Mouse (Mus musculus) intestine, embryonic 16.5 days (tissue): Measurements from ENCODE around the gene Chil4. TPM values are rescaled to one million over a fixed set of nuclear protein-coding genes. Genes with fewer than 3 reads are reported as not detected.
"Not testable (repeated sequence)": the region's sequence is repeated elsewhere in the genome, so short reads cannot be mapped to it uniquely, and the experiment has no call there.

Source experiments
- ATAC-seq: fragments of 200-750 bp; cut with Nextera tagmentation; 2 replicates; pipeline ENCODE4 v1.8.0; 2017; ENCODE audit warnings: moderate TSS enrichment, moderate library complexity
- H3K27ac ChIP-seq: fragments of 300-500 bp; sonication (generic); 2 replicates; pipeline ENCODE4 v1.5.1; 2014; ENCODE audit warnings: mild to moderate bottlenecking, low read length
- H3K27me3 ChIP-seq: fragments of 300-500 bp; sonication (generic); replicated peaks from 2 replicates; pipeline ENCODE4 v1.6.1; 2014; ENCODE audit warnings: low read length, control low read depth, mixed read lengths; ENCODE audit not compliant: control insufficient read depth, insufficient read depth
- H3K36me3 ChIP-seq: fragments of 300-500 bp; sonication (generic); 2 replicates; pipeline ENCODE4 v1.6.1; 2014; ENCODE audit warnings: low read length, control low read depth; ENCODE audit not compliant: control insufficient read depth, insufficient read depth
- H3K4me1 ChIP-seq: fragments of 300-500 bp; sonication (generic); 2 replicates; pipeline ENCODE4 v1.6.1; 2014; ENCODE audit warnings: low read length, control low read depth, mixed read lengths; ENCODE audit not compliant: control insufficient read depth, insufficient read depth
- H3K4me2 ChIP-seq: fragments of 300-500 bp; sonication (generic); 2 replicates; pipeline ENCODE4 v1.6.1; 2014; ENCODE audit warnings: low read depth, low read length, control low read depth
- H3K4me3 ChIP-seq: fragments of 300-500 bp; sonication (generic); 2 replicates; pipeline ENCODE4 v1.5.1; 2014; ENCODE audit warnings: mild to moderate bottlenecking, low read length
- H3K9ac ChIP-seq: fragments of 300-500 bp; sonication (generic); 2 replicates; pipeline ENCODE4 v1.6.1; 2014; ENCODE audit warnings: low read depth, low read length
- H3K9me3 ChIP-seq: fragments of 300-500 bp; sonication (generic); 2 replicates; pipeline ENCODE4 v1.6.1; 2016; ENCODE audit warnings: low read length, control low read depth; ENCODE audit not compliant: control insufficient read depth
- WGBS: fragments of 180-500 bp; shearing (Covaris S2); extraction: QIAGEN DNeasy Blood & Tissue Kit; methylation state at CpG from one replicate; pipeline ENCODE4 v1.1.7; 2014; 5-methylcytosine and 5-hydroxymethylcytosine counted together
- polyA plus RNA-seq: library from polyadenylated mRNA; unstranded; fragments of >200 nt; fragmentation: Nextera tagmentation; extraction: Ambion mirVana; gene quantifications from 2 replicates; pipeline ENCODE4 v1.2.1, GENCODE M21; 2015

Gene Chil4
- polyA plus RNA-seq, 1 experiment from 2014 or later = not detected

DNA sequence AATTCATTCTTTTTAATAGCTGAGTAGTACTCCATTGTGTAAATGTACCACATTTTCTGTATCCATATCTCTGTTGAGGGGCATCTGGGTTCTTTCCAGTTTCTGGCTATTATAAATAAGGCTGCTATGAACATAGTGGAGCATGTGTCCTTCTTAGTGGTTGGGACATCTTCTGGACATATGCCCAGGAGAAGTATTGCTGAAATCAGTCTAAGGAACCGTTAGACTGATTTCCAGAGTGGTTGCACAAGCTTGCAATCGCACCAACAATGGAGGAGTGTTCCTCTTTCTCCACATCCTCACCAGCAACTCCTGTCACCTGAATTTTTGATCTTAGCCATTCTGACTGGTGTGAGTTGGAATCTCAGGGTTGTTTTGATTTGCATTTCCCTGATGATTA, 46.8 kb downstream of the Chil4 start:
- WGBS = 78% methylated on average over 2 of the region's 2 CpGs
- not testable (repeated sequence) for H3K27ac ChIP-seq, H3K9ac ChIP-seq, H3K36me3 ChIP-seq, H3K27me3 ChIP-seq, ATAC-seq, H3K9me3 ChIP-seq, H3K4me3 ChIP-seq, H3K4me1 ChIP-seq, H3K4me2 ChIP-seq

- WGBS = 71% methylated on average over 1 of the region's 1 CpGs
- H3K27ac ChIP-seq = no peak overlapping the region
- H3K4me3 ChIP-seq = no peak overlapping the region
- H3K27me3 ChIP-seq = no peaks in the 10 kb centered on the region
- H3K9me3 ChIP-seq = no peaks in the 10 kb centered on the region
- ATAC-seq = no peak
- no peaks in the 10 kb centered on the region for H3K4me1 ChIP-seq
- H3K36me3 ChIP-seq = no peaks in the 10 kb centered on the region
- no peak overlapping the region for H3K9ac ChIP-seq
- H3K4me2 ChIP-seq = no peak overlapping the region
Measured at GRCm38 (mm10) chr3:106171135-106171731, 48.1 kb downstream of the Chil4 start.

GRCm38 (mm10) chr3:106170522-106171053, 48.7 kb downstream of the Chil4 start:
- no peaks in the 10 kb centered on the region for H3K4me1 ChIP-seq
- no peaks in the 10 kb centered on the region for H3K36me3 ChIP-seq
- H3K27me3 ChIP-seq = no peaks in the 10 kb centered on the region
- 44% methylated on average over 1 of the region's 1 CpGs for WGBS
- H3K27ac ChIP-seq = no peak overlapping the region
- no peak overlapping the region for H3K4me3 ChIP-seq
- no peak overlapping the region for H3K9ac ChIP-seq
- no peak overlapping the region for H3K4me2 ChIP-seq
- no peaks in the 10 kb centered on the region for H3K9me3 ChIP-seq
- no peak for ATAC-seq

GRCm38 (mm10) chr3:106167464-106167863, 51.8 kb downstream of the Chil4 start, which contains the start of gene Chil3:
TSS of gene Chil3 (minus strand) at chr3:106167564.
- Histone ChIP-seq H3K9me3 (no peaks in the 10 kb centered on the region), H3K9ac (no peak within 1 kb of the TSS), H3K27ac (no peak within 1 kb of the TSS), H3K36me3 (no peaks in the 10 kb centered on the region), H3K4me2 (no peak within 1 kb of the TSS), H3K4me3 (no peak within 1 kb of the TSS), H3K27me3 (no peaks in the 10 kb centered on the region), H3K4me1 (no peaks in the 10 kb centered on the region)
- no peak for ATAC-seq
- 79% methylated on average over 3 of the region's 3 CpGs for WGBS

DNA sequence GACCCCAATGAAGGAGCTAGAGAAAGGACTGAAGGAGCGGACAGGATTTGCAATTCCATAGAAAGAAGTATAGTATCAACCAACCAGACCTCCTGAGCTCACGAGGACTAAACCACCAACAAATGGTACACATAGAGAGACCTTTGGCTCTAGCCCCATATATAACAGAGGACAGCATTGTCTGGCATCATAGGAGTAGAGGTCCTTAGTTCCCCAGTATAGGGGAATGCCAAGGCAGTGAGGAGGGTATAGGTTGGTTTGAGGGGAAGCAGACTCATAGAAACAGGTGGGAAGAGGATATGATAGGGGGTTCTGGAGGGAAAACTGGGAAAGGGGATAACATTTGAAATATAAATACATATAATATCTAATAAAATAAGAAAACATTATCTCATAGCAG, 64.9 kb downstream of the Chil4 start:
- H3K9me3 ChIP-seq = peaks cover 2% of the 10 kb centered on the region; the same call in 1 of the 2 replicates
- H3K4me2 ChIP-seq = no peak overlapping the region
- 91% methylated on average over 2 of the region's 2 CpGs for WGBS
- H3K4me1 ChIP-seq = no peaks in the 10 kb centered on the region
- no peak overlapping the region for H3K4me3 ChIP-seq
- no peak overlapping the region for H3K27ac ChIP-seq
- no peaks in the 10 kb centered on the region for H3K27me3 ChIP-seq
- no peak for ATAC-seq
- no peak overlapping the region for H3K9ac ChIP-seq
- no peaks in the 10 kb centered on the region for H3K36me3 ChIP-seq

Other genes with a start within 250 kb of the Chil4 start
- gene Ovgp1, start 245.8 kb downstream of the Chil4 start, polyA plus RNA-seq = 0.62 and 0.80 TPM in 2 replicates
- gene Pifo, start 204.9 kb downstream of the Chil4 start, polyA plus RNA-seq = not detected in 2 replicates
- gene Chil5, start 186.7 kb downstream of the Chil4 start, polyA plus RNA-seq = 0.18 TPM in 1 of 2 replicates, not detected in the other
- gene Chia1, start 106.3 kb downstream of the Chil4 start, polyA plus RNA-seq = not detected in 2 replicates
- gene Chil3, start 51.9 kb downstream of the Chil4 start, polyA plus RNA-seq = 0.35 and 0.55 TPM in 2 replicates
- 0.40 and 1.1 TPM in 2 replicates for gene Chil6, start 186.7 kb upstream of the Chil4 start, polyA plus RNA-seq